Mouse (Mus musculus) liver, adult 2 months (tissue): Measurements from ENCODE around the gene Cercam.
"Not testable (repeated sequence)": the region's sequence is repeated elsewhere in the genome, so short reads cannot be mapped to it uniquely, and the experiment has no call there.

Experiments used
- CTCF ChIP-seq: fragments of 200-500 bp; IDR thresholded peaks from 2 replicates; pipeline ENCODE4 v1.5.1; 2011; ENCODE audit warnings: low read depth, low read length, control low read depth
- POLR2A ChIP-seq: fragments of 200-500 bp; IDR thresholded peaks from 2 replicates; pipeline ENCODE4 v1.6.1; 2011; ENCODE audit warnings: low read length, control low read depth; ENCODE audit not compliant: insufficient read depth; ENCODE audit errors: extremely low read depth

- not testable (repeated sequence) for TF ChIP-seq CTCF, POLR2A
Observed at GRCm38 (mm10) chr2:29886659-29887292, 17.8 kb downstream of the Cercam start.
